Mouse (Mus musculus) spleen, adult 2 months (tissue): ENCODE measurements around the gene Fbxl4. TPM values are rescaled to one million over a fixed set of nuclear protein-coding genes. Genes with fewer than 3 reads are reported as not detected.

Experiments used
- DNase-seq, 2 experiments: peaks; one replicate each; pipeline versions ENCODE4 v3.0.0 to v3.0.0-alpha.2; 2012 to 2021; ENCODE audit warnings: low spot score in 2 of 2, low read depth in 1 of 2
- H3K27ac ChIP-seq: fragments of 200-500 bp; 2 replicates; pipeline ENCODE4 v1.5.1; 2012; ENCODE audit warnings: low read length, inconsistent platforms; ENCODE audit not compliant: insufficient read depth
- H3K27me3 ChIP-seq: fragments of 200-500 bp; 2 replicates; pipeline ENCODE4 v1.6.1; 2012; ENCODE audit warnings: mild to moderate bottlenecking, moderate library complexity, low read length, inconsistent platforms; ENCODE audit not compliant: control insufficient read depth, insufficient read depth
- H3K36me3 ChIP-seq: fragments of 200-500 bp; 2 replicates; pipeline ENCODE4 v1.6.1; 2012; ENCODE audit warnings: mild to moderate bottlenecking, low read length, inconsistent platforms; ENCODE audit not compliant: control insufficient read depth, insufficient read depth
- H3K4me1 ChIP-seq: fragments of 200-500 bp; 2 replicates; pipeline ENCODE4 v1.6.1; 2011; ENCODE audit warnings: inconsistent platforms; ENCODE audit not compliant: control insufficient read depth, insufficient read depth, insufficient read length
- H3K4me3 ChIP-seq: fragments of 200-500 bp; 2 replicates; pipeline ENCODE4 v1.5.1; 2011; ENCODE audit warnings: mild to moderate bottlenecking, inconsistent platforms; ENCODE audit not compliant: insufficient read depth, insufficient read length; ENCODE audit errors: extremely low read depth
- CTCF ChIP-seq: fragments of 200-500 bp; IDR thresholded peaks from 2 replicates; pipeline ENCODE4 v1.5.1; 2011; ENCODE audit warnings: mild to moderate bottlenecking, inconsistent platforms; ENCODE audit not compliant: insufficient read depth, insufficient read length, insufficient replicate concordance; ENCODE audit errors: extremely low read depth
- POLR2A ChIP-seq: fragments of 200-500 bp; IDR thresholded peaks from 2 replicates; pipeline ENCODE4 v1.6.1; 2011; ENCODE audit warnings: low read depth, low read length, inconsistent platforms
- WGBS: fragments of 180-500 bp; shearing (Covaris S2); methylation state at CpG from one replicate; pipeline ENCODE4 v1.1.7; 2018; 5-methylcytosine and 5-hydroxymethylcytosine counted together
- polyA plus RNA-seq: library from polyadenylated mRNA; depleted of rRNA; stranded (reverse); fragments of >200 nt; gene quantifications from 2 replicates; pipeline ENCODE4 v1.2.3, GENCODE M21; 2012; rRNA removed

The Fbxl4 gene
- polyA plus RNA-seq, 1 experiment = 8.9 TPM

DNA sequence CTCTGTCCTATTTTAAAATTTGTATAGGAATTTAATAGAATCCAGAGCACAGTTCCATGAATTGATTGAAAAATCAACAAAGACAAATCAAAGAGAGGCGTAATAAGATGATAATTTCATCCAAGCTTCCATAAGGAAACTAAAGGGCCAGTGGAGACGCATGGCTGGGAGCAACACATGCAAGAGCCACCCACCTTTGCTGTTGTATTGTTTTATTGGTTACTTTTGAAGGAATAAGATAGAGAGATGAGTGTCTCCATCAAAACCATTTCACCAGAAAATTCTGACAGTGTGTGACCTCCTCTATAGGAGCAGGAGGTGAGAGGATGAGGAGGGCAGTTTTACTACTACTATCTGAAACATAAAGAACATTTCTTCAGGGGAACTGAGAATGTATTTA is 124.8 kb downstream of the Fbxl4 start:
- Histone ChIP-seq H3K27me3 (peaks cover 24% of the 10 kb centered on the region), H3K4me1 (peaks cover under 1% of the 10 kb centered on the region; the same call in 1 of the 2 replicates), H3K36me3 (no peaks in the 10 kb centered on the region), H3K4me3 (no peak overlapping the region), H3K27ac (no peak overlapping the region)
- TF ChIP-seq POLR2A (no peak), CTCF (no peak)
- 34% methylated on average over 2 of the region's 2 CpGs for WGBS
- DNase-seq = no peak

DNA sequence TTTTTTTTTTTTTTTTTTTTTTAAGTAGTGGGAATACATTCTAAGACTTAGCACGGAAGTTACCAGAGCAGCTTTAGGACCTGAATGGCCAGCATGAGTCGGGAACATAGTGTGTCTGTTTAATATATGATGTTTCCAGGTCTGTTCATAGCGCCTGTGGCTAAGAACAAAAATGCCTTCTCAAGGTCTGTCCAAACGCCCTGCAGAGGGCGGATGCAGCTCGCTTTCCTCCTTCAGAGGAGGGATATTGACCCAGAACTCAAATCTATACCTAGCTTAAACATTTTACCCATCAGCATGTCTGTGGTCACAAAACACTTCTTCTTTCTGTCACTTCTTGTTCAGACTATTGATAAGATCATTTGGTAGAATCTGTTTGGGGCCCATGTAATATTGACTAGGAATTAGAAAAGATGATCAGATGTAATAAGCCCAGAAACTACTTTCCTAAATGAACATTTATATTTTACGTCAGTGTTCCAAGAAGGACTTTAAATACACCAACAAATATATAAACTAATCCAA is 125.5 kb downstream of the Fbxl4 start:
- H3K27ac ChIP-seq = no peak overlapping the region
- H3K4me3 ChIP-seq = no peak overlapping the region
- H3K36me3 ChIP-seq = no peaks in the 10 kb centered on the region
- no peak for DNase-seq
- peaks cover 25% of the 10 kb centered on the region for H3K27me3 ChIP-seq
- WGBS = 15% methylated on average over 7 of the region's 7 CpGs
- H3K4me1 ChIP-seq = peaks cover 7% of the 10 kb centered on the region; the same call in 1 of the 2 replicates
- no peak for TF ChIP-seq POLR2A
- no peak for TF ChIP-seq CTCF

DNA sequence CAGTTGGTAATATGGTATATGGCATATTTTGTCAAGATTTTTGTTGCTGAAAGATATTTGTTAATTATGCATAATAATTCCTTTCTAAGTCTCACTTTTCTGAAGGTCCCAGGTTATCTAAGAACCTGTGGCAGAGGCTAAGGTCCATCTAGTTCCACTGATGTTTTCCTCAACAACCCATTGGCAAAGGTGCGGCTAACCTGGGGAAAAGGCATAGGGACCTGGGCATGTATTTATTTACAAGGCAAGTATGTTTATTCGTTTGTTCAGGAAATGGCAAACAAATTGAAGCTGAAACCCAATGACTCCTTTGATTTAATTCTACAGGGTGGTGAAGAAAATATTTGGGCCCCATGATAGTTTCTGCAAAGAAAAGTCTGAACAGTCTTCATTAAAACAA is 126.2 kb downstream of the Fbxl4 start:
- DNase-seq = no peak
- peaks cover 31% of the 10 kb centered on the region for H3K27me3 ChIP-seq
- TF ChIP-seq CTCF (no peak), POLR2A (no peak)
- H3K4me3 ChIP-seq = no peak overlapping the region
- WGBS = 16% methylated on average over 2 of the region's 2 CpGs
- H3K4me1 ChIP-seq = peaks cover 9% of the 10 kb centered on the region; the same call in 1 of the 2 replicates
- no peaks in the 10 kb centered on the region for H3K36me3 ChIP-seq
- no peak overlapping the region for H3K27ac ChIP-seq

Other genes with a start within 250 kb of the Fbxl4 start
- not detected in 2 replicates for gene Pou3f2, start 130.8 kb downstream of the Fbxl4 start, polyA plus RNA-seq